Mouse (Mus musculus): ENCODE measurements around the gene Tubd1. TPM values are rescaled to one million over a fixed set of nuclear protein-coding genes. Genes with fewer than 3 reads are reported as not detected.

Tubd1 gene
- total RNA-seq, 2 experiments from 2014 or later = 6.9 to 8.5 TPM

GRCm38 (mm10) chr11:86587830-86588229 lies 43.0 kb downstream of the Tubd1 start:
- Histone ChIP-seq H3K4me3 (peak overlapping the region; percentile 68), H3K27ac (peak overlapping the region; percentile 84)
- no peak for DNase-seq
- intact Hi-C loops (cut with DNase I) = no loop called here
- TF ChIP-seq CTCF (IDR thresholded peaks at IDR 0.05) = no peak

GRCm38 (mm10) chr11:86588583-86589298 lies 44.0 kb downstream of the Tubd1 start:
- intact Hi-C loops (cut with DNase I) = no loop called here
- DNase-seq = no peak
- no peak for TF ChIP-seq CTCF (IDR thresholded peaks at IDR 0.05)
- Histone ChIP-seq H3K27ac (no peak overlapping the region), H3K4me3 (no peak overlapping the region)

GRCm38 (mm10) chr11:86590066-86590465 lies 45.3 kb downstream of the Tubd1 start:
- H3K27ac ChIP-seq = no peak overlapping the region
- intact Hi-C loops (cut with DNase I) = no loop called here
- TF ChIP-seq CTCF (IDR thresholded peaks at IDR 0.05) = no peak

GRCm38 (mm10) chr11:86590579-86590978 lies 45.8 kb downstream of the Tubd1 start:
- intact Hi-C loops (cut with DNase I) = no loop called here
- no peak for DNase-seq
- H3K4me3 ChIP-seq = no peak overlapping the region
- no peak for TF ChIP-seq CTCF (IDR thresholded peaks at IDR 0.05)
- H3K27ac ChIP-seq = no peak overlapping the region

More at GRCm38 (mm10) chr11:86590066-86590465, 45.3 kb downstream of the Tubd1 start:
- no peak for DNase-seq
- H3K4me3 ChIP-seq = no peak overlapping the region

- TF ChIP-seq CTCF (IDR thresholded peaks at IDR 0.05) = no peak
- intact Hi-C loops (cut with DNase I) = no loop called here
- H3K27ac ChIP-seq = no peak overlapping the region
- H3K4me3 ChIP-seq = no peak overlapping the region
- no peak for DNase-seq
Measured at GRCm38 (mm10) chr11:86591301-86591845, 46.6 kb downstream of the Tubd1 start.

GRCm38 (mm10) chr11:86591931-86592616 lies 47.3 kb downstream of the Tubd1 start:
- no peak for TF ChIP-seq CTCF (IDR thresholded peaks at IDR 0.05)
- H3K4me3 ChIP-seq = no peak overlapping the region
- H3K27ac ChIP-seq = peak overlapping the region; percentile 29
- no peak for DNase-seq
- intact Hi-C loops (cut with DNase I) = no loop called here

GRCm38 (mm10) chr11:86592993-86593392 lies 48.2 kb downstream of the Tubd1 start:
- intact Hi-C loops (cut with DNase I) = no loop called here
- no peak for DNase-seq
- Histone ChIP-seq H3K27ac (peak overlapping the region; percentile 29), H3K4me3 (no peak overlapping the region)
- no peak for TF ChIP-seq CTCF (IDR thresholded peaks at IDR 0.05)

DNA sequence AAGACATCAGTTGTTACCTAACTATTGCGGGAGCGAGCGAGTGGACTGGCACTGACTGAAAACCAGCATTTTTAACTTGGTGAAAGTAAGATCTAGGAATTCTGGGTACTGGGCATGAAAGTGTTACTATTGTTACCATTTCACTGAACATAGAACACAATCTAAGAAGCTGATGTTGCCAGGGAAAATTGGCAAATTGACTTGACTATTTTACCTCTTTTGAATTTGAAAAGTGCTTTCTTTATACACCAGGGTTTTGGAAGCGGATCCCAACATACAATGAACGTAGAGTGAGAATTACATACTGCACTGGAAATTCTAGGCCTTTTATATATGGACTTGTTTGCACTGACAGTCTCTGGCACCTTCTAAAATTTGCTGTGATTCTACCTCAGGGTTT lies 48.7 kb downstream of the Tubd1 start:
- intact Hi-C loops (cut with DNase I) = no loop called here
- no peak for TF ChIP-seq CTCF (IDR thresholded peaks at IDR 0.05)
- Histone ChIP-seq H3K27ac (peak overlapping the region; percentile 29; the same call in 1 of the 2 replicates), H3K4me3 (no peak overlapping the region)
- no peak for DNase-seq

- Histone ChIP-seq H3K27ac (0 out of 2 replicates have a peak overlapping the region, but pooled peaks have one; percentile 29), H3K4me3 (no peak overlapping the region)
- TF ChIP-seq CTCF (IDR thresholded peaks at IDR 0.05) = no peak
- DNase-seq = no peak
- intact Hi-C loops (cut with DNase I) = no loop called here
Measured at GRCm38 (mm10) chr11:86594188-86594876, 49.5 kb downstream of the Tubd1 start.

DNA sequence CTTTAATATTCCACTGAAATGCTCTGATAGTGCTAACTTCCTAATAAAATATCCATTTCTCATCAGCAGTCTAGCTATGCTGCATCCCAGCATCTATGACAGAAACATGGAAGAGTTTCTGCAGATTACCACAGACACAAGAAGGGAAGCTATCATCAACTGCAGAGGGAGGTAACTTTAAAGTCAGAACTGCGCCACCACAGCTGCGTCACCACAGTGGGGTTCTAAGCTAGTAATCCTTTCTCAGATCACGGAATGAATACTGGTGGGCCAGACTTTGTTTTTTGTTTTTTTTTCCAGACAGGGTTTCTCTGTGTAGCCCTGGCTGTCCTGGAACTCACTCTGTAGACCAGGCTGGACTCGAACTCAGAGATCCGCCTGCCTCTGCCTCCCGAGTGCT lies 50.6 kb downstream of the Tubd1 start:
- TF ChIP-seq CTCF (IDR thresholded peaks at IDR 0.05) = no peak
- intact Hi-C loops (cut with DNase I) = no loop called here
- no peak for DNase-seq
- H3K27ac ChIP-seq = peak overlapping the region; percentile 77
- no peak overlapping the region for H3K4me3 ChIP-seq

GRCm38 (mm10) chr11:86596187-86596960 lies 51.6 kb downstream of the Tubd1 start:
- peak overlapping the region; percentile 77 for H3K27ac ChIP-seq
- intact Hi-C loops (cut with DNase I) = no loop called here
- no peak for TF ChIP-seq CTCF (IDR thresholded peaks at IDR 0.05)
- peak; percentile 69 for DNase-seq
- no peak overlapping the region for H3K4me3 ChIP-seq

GRCm38 (mm10) chr11:86596976-86597375 lies 52.2 kb downstream of the Tubd1 start:
- peak; percentile 55 for DNase-seq
- no peak overlapping the region for H3K4me3 ChIP-seq
- intact Hi-C loops (cut with DNase I) = no loop called here
- no peak for TF ChIP-seq CTCF (IDR thresholded peaks at IDR 0.05)
- H3K27ac ChIP-seq = peak overlapping the region; percentile 77
